Mouse (Mus musculus) mature B cell (primary cell): ENCODE results near the gene Tet1.

Experiments
- in situ Hi-C: fragments of 300-500 bp; cut with MboI; formaldehyde crosslinking; loops from 2 replicates; pipeline ENCODE4 v1.14.3; 2019

The Tet1 gene

DNA sequence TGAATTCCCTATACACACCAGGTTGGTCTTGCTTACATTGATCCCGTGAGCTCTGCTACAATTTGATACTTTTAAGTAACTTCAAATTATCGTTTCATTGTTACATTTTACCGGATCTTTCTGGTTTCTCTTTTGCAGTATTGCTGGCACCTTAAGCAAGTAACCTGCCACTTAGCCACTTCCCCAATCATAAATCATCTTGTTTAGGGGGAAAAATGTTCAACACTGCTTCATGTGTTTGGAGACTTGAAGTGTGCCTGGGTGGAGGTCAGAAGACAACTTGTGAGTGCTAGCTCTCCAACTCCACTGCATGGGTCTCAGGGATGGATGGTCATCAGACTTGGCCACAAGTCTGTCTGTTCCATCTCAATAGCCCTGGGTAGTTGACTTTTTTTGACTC lies 17.8 kb downstream of the Tet1 start:
- in situ Hi-C loops = no loop called here

DNA sequence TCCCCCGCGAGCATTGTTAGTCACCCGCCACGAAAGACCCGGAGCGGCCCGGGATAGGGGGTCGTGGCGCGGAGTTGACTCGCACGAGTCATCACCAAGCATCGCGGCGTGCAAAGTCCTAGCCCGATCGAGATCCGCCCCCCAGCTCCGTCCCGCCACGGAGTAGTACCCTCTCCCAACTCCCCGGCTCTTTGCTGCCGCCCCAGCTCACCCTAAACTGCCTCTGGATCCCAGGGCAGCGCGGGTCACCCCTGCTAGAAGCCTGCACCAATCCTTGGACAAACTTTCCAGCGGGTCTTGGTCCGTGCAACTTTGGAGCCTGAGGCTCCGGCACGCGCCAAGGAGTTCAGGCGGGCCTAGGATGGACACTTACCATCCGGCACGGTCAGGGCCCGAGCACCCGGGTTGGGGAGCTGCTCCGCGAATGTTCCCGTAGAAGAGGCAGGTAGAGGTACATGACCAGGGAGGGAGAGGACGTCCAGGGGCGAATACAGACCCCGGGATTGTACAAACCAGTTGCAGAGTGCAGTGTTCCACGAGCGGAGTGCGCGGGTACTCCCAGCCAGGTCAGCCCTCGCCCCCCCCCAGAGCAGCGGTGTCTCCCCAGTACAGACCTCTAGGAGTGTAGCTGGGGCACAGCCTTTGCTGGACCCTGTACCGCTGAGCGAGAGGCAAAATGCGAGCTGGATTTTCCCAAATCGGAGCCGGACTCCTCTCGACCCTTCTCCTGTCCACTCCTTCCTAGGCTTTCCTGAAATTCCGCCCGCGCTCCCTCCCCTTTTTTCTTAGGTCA lies 21.8 kb downstream of the Tet1 start:
- in situ Hi-C loops = no loop called here

DNA sequence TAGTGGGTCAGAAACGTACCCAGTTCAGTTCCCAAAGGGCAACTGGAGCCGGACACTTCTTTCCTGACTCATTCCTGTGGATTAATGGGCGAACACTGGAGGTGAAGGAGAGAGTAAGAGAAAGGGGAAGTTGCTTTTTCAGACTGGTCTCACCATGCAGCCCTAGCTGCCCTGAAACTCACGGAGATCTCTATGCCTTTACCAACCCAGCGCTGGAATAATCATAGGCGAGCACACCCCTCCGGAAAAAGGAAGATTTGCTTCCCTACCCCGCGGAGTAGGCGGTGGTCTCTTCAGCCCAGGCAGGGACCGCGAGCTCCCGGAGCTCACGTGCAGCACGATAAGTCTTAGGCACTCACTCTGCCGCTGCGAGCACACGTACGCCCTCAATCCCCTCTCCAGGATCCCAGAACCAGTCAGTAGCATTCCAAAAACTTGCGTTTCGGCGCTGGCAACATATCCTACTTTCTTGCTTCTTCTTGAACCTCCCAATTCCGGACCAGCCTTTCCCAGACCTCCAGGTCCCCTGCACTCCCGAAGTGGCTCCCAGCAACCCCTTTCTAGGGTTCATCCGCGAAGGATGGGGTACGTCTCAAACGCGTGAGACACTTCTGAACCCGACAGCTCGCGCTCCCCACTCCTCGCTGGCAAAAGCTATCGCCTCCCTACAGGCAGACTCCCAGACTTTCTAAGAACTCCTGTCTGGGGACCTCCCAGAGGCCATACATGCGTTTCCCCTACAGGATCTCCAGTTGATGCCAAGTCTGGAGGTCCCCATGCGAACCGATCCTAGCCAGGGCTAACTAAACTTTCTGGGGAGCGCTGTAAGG lies 22.6 kb downstream of the Tet1 start:
- in situ Hi-C loops = no loop called here

DNA sequence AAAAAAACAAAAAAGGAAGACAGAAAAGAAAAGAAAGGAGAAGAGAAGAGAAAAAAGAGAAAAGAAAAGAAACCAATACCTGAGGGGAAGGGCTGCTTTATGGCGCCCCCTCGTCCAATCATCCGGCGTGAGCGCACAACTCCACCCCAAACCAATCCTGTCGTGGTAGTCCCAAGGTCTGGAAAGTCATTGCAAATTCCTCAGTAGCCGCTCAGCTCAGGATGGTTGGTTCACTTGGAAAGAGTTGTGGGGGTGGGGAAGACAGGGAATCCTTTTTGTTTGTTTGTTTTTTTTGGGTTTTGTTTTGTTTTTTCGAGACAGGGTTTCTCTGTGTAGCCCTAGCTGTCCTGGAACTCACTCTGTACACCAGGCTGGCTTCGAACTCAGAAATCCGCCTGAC lies 23.3 kb downstream of the Tet1 start:
- in situ Hi-C loops = no loop called here

DNA sequence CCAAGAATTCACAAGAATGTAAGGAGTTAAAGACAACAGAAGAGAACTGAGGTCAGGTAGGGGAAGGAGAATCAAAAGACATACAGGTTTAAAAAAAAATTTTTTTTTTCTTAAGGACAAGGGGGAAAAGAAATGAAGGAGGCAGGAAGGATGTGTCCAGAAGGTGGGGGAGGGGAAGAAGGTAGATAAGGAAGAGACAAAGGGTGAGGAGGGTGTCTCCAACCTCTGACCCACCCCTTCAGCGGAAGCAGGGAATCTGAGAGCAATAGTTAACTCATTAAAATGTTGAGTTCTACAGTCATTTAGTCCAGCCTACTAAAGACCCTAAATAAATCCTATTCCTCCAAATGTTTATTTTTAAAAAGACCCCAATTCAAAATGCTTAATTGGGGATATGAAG lies 24.3 kb downstream of the Tet1 start:
- in situ Hi-C loops = no loop called here

DNA sequence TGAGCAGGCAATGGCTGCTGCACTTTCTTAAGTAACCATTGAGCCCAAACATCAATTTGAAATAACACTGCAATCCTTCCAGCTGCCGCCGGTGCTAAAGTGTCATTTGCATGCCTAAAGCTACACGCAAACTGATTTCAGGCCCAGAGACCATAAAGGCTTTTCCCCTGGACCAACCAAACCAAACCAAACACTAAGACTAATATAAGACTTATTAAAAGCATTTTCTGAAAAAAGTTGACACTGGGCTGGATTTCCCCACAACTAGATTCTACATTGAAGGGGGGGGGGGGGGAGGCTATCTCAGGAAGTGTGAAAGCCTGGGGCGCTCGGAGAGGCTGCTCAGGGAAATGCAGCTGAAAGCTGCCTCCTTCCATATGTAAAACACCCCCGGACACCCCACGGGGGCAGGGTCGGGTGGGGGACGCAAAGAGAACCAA lies 24.8 kb downstream of the Tet1 start:
- in situ Hi-C loops = no loop called here

DNA sequence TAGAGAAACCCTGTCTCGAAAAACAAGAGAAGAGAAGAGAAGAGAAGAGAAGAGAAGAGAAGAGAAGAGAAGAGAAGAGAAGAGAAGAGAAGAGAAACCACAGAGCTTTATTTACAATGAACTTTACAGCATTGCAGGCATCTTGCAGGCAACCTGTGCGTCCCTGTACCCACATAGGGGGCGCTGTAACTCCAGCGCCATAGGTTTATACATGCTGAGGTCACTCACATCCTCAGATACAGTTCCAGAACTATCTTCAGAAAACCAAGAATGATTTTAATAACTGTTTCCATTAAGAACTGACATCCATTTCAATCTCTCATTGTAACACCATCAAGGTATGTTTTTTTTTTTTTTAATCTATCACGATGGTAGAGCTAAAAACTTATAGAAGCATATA lies 27.6 kb downstream of the Tet1 start:
- in situ Hi-C loops = no loop called here

DNA sequence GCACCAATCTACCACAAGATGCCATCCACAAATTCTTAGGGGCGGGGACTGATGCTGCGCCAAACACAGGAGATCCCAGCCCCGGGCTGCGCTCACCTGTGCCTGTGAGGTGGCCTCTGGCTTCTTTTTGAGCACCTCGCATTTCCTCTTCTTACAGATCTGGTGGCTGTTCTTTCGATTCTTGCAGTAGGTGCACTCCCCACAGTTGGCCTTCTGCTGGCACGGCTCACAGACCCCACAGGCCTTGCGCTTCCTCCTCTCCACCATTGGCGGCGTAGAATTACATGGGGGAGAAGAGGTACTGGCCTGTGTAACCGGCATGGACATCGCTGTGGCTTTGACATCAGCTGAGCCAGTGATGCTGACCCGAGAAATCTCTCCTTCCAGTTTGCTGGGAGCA lies 30.7 kb downstream of the Tet1 start:
- in situ Hi-C loops = no loop called here

DNA sequence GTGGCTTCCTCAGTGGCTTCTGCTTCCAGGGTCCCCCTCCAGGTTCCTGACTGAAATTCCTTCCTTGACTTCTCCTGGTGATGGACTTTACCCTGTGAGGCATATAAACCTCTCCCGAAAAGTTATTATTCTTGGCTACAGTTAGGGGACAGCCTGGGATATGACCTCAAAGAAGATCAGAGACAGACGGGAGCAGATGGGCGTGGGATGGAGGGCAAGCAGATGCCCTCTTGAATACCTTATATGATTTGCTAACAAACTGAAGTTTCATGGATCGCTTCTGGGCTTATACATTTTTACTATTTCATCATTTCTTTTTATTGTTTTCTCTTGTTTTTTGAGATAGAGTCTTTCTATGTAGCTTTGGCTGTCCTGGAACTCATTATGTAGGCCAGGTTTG lies 33.2 kb downstream of the Tet1 start:
- in situ Hi-C loops = no loop called here

DNA sequence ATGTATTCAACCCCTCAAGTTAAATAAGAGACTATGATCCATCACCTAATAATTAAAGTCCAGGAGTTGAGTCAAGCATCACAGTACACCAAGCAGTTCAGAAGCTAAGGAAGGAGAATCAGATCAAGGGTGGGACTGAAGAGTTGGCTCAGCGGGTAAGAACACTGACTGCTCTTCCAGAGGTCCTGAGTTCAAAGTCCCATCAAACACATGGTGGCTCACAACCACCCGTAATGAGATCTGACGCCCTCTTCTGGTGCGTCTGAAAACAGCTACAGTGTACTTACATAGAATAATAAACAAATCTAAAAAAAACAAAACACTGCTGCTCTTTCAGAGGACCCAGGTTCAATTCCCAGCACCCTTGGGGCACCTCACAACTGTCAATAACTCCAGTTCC lies 34.0 kb downstream of the Tet1 start:
- in situ Hi-C loops = no loop called here

DNA sequence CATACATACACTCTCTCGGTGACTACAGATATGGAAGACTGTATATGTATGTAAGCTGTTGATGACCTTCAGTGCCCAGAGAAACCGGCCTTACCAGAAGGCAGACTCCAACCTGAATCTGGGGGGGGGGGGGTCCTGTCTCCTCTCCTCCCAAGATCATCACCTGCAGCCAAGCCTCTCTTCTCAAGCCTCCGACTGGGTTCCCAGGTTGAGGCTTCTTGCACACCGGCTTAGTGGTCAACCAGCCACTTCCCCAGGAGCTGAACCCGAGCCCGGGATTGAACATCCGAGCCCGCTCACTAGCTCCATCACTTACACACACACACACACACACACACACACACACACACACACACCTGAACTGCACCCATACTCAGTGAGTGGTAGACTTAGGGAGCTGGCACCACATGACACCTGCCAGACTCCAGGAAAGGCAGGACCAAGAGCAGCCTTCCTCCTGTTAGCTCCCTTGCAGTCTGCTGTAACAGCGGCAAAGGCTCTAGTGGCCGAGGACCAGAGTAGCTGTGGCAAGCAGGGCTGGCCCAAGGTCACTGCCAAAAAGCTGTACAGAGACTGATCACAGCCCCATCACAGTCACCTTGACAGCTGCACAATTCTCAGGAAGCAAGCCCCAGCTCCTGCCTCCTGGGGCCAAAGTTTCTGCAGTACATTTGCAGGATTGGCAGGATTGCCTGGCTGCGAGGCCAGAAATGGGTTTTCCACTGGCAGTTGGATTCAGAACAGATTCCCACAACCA lies 42.6 kb downstream of the Tet1 start:
- in situ Hi-C loops = no loop called here

DNA sequence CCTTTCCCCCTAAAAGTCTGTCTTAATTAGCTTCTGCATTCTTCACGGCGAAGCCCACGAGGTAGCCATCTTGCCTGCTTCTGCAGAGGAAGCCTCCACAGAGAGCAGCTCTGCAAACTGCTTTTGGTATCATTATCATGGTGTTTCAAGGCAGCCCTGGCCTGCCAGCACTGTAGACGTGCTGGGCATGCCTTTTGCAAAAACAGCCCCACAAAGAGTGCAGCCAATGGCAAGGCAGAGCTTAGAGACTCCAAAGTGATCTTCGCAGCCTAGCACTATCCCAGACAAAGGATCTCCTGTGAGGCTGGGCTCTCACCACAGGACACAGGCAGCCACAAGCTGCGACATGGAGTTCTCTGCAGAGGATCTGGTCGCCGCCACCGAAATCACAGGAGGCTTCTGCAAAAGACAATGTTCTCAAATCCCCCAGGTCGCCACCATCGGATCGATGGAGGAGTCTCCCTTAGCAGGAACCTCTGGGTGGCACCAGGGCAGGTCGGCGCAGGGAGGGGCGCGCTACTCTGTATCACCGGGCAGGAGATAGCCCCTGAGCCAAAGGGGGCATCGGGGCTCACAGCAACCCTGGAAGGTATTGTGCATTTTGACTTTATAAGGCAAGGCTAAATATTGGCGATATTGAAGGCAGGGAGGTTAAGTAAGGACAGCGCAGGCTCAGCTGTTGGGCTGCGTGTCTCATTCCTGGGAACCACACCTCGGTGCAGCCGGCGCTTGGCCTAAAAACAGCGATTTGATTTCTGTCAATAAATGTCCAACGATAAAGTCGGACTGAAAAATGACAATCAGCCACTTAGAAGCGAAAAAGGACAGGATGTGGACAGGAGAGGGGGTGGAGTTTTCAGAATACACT lies 43.4 kb downstream of the Tet1 start:
- in situ Hi-C loops = no loop called here

DNA sequence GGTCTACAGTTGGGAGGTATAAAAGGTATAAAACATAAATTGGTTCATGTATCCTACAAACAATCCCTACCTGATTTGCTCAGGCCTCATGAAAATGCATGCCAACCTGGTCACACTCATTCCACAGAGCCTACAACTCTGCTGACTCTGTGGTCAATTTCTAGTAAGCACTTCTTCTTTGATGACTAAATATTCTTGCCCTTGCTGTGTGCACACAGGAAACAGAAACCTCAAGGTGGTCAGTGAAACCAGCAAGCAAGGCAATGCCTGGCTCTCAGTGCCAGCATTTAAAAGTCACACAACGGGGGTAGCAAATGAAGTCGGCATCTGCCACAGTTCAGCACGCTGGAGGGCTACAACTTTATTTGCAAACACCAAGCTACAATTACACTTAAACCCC lies 45.2 kb downstream of the Tet1 start:
- in situ Hi-C loops = no loop called here

DNA sequence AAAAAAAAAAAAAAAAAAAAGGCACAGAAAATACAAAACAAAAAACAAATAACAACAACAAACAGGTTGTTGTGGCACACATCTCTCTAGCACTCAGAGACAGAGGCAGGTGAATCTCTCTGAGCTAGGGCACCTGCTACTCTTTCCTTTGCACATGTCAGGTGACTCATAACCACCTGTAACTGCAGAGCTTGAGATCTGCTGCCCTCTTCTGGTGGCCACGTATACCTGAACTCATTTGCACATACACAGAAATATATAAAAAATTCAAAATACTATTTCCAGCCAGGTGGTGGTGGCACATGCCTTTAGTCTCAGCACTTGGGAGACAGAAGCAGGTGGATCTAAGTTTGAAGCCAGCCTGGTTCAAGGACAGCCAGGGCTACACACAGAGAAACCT lies 46.4 kb downstream of the Tet1 start:
- in situ Hi-C loops = no loop called here

DNA sequence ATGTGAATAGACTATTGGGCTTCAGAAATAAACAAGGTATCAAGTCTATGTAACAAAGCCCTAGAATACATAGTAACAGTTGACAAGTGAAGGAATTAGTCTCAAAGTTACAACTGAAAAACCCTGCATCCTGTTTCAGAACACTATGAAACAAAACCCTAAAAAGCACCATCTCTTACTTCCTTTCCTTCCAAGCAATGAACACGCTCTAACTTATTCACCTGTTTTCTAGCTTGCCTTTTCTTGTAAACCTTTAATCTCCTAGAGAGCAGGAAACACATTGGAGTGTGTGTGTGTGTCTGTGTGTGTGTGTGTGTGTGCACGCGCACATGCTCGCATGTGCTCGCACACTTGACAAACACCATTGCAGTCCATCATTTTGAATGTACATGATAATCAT lies 49.8 kb downstream of the Tet1 start:
- in situ Hi-C loops = no loop called here

DNA sequence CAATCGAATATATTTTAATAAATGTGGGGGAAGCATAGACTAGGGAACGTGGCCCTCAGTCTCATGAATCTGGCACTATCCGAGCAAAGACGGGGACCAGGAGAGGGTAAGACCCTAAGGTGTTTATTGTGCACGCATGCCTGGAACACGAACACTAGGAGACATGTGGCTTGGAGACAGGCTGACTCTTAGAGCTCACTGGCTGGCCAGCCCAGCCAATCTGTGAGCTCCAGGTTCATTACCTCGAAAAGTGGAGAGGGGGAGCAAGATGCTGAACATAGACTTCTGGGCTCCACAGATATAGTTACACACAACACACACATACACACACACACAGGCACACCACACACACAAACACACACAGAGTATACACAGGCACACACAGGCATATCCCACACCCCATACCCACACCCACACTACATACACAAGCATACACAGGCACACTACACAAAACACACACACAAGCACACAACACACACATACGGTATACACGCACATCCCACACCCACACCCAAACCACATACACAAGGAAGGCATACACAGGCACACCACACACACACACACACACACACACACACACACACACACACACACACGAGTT lies 52.0 kb downstream of the Tet1 start:
- in situ Hi-C loops = no loop called here

DNA sequence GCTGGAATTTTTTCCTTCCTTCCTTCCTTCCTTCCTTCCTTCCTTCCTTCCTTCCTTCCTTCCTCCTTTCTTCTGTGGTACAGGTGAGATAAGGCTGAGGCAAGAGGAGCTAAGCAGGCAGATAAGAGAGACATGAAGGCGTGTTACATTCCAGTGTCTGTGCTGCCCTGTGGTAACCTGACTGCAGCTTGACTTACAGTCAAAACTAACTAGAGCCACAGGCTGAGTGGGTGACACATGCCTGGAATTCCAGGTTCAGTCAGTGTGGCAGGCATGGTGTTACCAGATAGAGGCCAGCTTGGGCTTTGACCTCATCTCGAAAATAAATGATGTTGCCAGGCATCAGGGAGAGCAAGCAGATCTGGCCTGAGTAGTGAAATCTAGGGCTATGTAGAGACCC lies 53.8 kb downstream of the Tet1 start:
- in situ Hi-C loops = no loop called here

DNA sequence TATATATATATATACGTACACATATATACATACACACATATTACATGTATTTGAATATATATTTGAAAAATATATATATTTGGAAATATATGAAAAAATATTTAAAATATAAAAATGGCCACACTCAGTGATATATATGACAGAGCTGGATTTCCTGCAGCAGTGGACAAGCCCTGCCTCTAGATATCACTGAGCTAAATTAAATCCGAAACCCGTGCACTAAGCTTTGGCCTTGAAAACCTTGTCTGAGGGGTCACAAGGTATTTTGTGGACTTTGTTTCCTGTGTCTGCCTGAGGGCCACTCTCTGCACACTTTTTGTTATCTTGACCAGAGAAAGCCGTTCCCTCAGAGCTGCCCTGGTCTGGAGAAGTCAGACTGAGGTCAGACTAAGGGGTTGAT lies 54.2 kb downstream of the Tet1 start:
- in situ Hi-C loops = no loop called here

DNA sequence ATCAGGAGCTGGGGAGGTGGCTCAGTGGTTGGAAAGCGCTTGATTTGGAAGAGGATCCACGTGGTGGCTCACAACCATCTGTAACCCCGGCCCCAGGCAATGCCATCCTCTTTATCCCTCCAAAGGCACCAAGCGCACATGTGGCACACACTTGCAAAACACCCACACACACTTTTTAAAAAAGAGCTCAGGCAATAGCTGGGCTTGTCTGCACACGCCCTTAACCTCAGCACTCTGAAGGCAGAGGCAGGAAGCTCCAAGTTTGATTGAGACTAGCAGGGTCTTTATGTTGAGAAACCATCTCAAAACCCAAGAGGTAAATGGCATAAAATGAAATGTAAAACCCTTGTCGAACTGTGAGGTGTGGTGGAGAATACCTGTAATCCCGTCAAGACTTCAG lies 57.2 kb downstream of the Tet1 start:
- in situ Hi-C loops = no loop called here

DNA sequence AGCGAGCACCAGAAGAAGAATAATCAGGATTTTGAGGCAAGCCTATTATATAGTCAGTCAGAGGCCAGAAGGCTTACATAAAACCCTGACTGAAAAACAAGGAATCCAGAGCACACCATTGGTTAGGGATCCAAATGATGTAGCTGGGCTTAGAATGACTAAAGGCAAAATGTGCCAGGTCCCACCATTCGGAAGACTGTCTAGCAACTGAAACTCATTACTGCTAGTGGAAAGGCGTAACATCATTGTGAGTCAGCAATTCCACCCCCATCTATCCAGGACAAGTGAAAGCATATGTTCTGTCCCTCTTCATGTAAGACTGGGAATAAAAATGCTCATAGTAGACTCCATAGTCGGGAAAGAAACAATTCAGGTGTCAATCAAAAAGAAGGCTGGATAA lies 57.8 kb downstream of the Tet1 start:
- in situ Hi-C loops = no loop called here

DNA sequence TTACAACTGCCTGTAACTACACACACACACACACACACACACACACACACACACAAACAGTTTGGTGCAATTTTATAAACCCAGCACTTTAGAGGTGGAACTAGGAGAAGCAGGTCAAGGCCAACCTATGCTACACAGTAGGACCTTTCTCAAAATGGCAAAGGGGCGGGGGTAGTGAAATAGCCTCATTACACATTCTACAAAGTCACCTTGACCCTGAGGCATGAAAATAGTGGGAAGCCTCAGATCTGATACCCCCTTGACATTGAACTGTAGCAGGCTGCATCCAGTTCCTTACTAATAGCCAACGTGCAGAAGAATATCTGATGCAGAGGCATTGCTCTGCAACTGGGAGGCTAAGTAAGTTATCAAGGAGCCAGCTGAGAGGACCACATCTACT lies 60.0 kb downstream of the Tet1 start:
- in situ Hi-C loops = no loop called here
